Mouse (Mus musculus): Measurements from ENCODE around the gene Dhodh. TPM values are rescaled to one million over a fixed set of nuclear protein-coding genes. Genes with fewer than 3 reads are reported as not detected.
A peak's percentile ranks its signal among the peaks of the same experiment; 100 is the strongest.

The Dhodh gene
- total RNA-seq (2022) = 10 to 100 TPM; 21.3 to 36.2 (median 25.7) TPM

DNA sequence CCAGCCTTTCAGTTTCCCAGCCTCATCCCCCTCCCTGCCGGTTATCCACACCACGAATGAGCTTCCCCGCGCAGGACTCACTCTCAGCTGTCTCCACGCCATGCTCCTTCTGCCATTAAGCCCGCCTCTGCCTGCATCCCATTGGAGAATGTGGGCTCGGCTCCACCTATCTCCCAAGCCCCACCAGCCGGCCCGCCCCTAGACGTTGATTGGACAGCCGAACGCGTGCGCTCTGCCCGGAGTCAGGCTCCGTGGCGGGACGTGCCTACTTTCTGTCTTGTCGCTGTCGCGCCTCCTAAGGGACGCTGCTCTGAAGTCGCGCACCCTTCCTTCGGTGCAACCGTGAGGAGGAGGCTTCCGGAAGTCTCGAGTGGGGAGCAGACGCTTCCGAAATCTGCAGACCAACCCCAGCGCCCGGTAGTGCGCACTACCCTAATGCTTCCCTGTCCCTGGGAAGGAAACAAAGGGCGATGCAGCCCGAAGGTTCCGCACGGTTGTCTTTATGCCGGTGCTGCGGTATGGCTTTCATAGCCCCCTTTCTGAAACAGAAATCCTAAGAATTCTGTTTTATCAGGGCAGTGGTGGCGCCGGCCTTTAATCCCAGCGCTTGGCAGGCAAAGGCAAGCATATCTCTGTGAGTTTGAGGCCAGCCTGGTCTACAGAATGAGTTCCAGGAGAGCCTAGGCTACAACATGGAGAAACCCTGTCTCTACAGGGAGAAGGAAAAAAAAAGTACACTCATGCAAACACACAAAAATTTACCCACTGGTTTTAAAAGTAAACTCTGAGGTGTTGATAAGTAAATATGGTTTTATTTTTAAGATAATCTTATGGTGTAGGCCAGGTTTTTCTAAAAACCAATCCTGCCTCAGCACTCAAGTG, at the start of gene Dhodh:
Gene Dhodh (minus strand): TSS at position 403 of the 882 bp plus-strand sequence.
- peak; percentile 96 for DNase-seq

DNA sequence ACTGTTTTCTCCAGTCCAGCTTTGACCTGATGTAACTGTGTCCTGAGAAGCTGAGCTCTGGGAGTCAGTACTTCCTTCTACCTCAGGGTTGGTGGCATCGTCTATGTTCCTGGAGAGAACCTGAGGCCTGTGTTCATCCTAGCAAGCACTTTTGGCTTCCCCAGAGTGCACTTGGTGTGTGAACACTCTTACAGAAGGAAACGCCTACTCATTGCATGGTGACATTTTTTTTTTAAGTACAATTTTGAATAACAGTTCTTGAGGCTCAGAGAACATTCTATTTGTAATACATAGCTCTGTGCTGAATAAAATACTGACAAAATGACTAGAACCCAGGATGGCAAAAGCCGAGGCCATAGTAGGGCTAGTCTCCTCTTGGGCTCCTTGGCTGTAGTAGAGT, 48.4 kb upstream of the Dhodh start:
- no peak for DNase-seq

DNA sequence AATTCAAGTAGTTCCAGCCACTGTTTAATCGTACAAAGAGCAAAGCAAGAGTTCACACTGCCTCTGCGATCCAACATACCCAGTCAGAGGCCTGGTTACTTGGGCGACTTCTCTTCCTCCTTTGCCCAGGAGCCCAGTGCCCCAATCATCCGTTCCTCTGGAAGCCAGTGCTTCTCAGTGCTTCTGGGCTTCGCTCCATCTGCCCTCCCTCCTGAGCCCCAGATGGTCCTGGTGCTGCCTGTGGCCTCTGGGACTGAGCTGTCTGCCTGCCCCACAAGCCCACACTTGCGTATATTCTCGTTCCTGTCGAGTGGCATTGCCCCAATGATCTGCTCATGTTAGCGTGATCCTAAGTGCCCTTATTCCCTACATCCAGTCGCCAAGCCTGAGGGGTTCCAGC, 42.3 kb upstream of the Dhodh start:
- no peak for DNase-seq

DNA sequence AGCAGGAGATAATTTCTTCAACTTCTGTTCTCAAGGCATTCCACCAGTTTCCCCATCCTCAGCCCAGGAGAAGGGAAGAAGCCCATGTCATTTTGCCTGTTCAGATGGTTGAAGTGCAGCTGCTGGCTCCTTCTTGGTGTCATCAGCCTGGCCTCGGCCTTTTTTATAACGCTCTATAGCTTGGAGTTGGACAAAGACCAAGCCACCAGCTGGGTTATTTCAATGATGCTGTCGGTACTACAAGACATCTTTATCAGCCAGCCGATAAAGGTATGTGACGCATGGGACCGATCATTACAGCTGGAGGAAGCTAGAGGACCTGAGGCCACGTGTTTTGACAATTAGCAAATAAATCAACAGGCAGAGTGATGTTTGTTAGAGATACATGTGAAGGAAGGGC, 40.0 kb upstream of the Dhodh start:
- DNase-seq = no peak

DNA sequence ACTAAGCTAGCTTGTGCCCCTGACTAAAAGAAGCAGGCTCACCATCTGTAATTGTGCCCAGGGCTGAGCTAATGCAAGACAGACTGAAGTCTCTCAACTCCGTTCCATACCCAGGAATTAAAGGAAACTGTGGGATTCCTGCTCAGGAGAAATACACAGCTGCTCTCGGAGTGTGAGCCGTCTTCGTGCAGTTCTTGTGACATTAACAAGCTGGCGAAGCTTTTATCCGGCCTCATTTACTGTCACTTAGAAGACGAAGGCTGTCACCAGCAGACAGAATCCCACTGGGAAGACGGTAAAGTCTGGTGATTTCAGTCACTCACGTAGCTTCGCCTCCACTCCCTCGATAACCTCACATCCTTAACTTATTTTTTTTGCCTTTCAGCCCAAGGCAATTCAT, 38.9 kb upstream of the Dhodh start:
- DNase-seq = no peak

DNA sequence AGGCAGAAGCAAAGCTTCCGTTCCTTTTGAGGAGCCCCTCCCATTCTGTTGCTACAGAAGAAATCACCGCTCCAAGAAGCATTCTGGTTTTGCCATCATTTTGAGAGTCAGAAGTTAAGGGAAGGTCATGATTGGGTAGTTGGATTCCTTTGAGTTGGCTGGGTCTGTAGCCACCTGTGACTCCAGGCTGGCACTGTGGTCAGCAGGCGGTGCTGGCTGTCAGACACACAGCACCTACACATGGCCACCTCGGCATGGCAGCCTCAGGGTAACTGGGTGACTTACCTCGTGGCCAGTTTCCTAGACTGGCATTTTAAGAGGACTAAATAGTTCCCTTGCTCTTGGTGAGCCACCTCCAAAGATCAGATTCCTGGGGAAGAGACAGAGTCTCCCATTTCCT, 32.8 kb upstream of the Dhodh start:
- no peak for DNase-seq

DNA sequence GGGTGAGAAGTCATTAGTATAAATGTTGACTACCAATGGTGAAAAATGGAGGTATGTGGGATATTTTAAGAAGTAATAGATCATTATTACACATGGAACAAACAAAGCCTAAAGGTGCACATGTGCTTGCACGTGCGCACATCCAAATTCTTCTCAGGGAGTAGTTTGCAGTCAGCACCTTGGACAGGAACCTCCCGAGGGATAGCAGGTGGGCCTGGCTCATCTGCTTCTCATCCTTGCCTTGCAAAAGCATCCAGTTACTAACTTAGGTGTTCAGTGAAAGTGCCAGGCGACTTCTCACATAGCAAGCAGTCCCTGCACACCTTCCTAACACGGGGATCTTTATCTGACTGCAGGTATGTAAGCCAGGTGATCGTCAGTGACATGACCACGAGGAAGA, 31.9 kb upstream of the Dhodh start:
- DNase-seq = no peak

DNA sequence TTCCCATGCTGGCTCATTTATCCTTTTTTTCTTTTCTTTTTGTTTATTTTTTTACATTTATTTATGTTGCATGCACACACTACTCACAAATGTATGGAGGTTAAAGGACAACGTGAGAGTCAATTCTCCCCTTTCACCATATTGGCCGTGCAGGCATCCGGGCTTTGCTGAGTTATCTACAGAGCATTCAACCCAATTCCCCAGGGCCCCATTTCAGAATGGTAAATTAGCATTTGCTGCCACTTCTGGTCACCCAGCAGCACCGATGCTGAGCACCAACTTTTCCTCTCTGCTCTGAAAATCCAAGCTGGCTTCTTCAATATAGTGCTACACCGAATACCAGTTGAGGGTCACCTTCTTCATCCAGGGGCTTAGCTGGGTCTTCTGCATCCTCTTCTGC, 30.4 kb upstream of the Dhodh start:
- no peak for DNase-seq

DNA sequence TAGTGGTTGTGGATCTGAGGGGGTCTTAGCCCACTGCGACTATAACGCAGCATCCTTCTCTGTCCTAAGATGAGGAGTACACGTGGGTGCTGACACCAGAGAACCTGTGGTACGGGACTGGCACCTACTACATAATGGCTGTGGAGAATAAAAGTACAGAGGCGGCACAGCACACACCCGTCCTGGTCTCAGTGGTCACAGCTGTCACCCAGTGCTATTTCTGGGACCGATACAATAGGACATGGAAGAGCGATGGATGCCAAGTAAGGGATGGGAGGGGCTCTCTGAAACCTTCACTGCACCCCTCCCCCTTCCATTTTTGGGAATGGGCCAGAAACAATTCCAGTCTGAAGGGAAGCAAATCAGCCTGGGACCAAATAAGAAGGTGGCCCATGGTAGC, 26.7 kb upstream of the Dhodh start:
- DNase-seq = no peak

DNA sequence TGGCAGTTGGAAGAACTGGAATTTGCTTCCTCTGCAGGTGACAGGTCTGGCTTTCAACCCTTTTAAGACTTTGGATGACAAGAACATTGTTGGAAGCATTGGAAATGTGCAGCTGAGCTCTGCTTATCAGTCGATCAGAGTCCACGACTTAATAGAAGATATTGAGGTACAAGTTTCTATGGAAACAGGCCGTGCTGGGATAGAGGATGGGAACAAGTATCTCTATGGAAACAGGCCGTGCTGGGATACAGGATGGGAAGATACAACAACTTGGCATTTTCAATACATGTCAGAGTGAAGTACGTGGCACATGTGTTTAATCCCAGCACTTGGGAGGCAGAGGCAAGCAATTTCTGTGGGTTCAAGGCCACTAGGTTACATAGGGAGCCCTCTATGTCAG, 24.0 kb upstream of the Dhodh start:
- DNase-seq = no peak

DNA sequence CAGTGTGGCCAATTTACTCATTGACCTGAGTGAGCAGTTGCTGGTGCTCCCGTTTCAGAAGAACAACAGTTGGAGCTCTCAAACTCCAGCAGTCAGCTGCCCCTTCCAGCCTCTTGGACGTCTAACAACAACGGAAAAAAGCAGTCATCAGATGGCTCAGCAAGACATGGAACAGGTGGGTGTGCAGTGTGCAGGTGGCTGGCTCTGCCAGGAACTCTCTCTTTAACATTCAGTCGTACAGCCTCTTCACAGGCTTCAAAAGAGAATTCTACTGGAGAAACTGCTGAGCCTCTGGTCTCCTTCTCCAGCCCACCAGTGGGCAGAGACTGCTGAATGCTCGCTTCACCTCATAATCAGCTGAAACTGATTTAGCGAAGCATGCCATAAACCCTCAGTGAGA, 20.2 kb upstream of the Dhodh start:
- no peak for DNase-seq

DNA sequence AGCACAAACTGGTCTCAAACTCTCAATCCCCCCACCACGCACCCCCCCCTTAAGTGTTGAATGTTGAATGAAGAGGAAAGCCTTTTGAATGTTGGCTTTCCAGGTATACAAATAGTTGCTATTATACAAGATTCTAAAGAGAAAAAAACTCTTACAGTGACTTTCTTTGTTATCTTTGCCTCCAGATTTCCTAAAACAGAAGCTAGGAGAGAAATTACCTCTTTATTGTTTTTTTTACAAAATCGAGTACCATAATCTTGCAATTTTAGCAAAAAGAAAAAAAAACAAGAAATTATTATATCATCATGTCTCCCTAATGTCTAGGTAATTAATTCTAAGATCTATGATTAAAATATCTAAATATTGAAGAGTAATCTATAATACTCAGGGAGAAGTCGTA, 7.1 kb upstream of the Dhodh start:
- DNase-seq = no peak

DNA sequence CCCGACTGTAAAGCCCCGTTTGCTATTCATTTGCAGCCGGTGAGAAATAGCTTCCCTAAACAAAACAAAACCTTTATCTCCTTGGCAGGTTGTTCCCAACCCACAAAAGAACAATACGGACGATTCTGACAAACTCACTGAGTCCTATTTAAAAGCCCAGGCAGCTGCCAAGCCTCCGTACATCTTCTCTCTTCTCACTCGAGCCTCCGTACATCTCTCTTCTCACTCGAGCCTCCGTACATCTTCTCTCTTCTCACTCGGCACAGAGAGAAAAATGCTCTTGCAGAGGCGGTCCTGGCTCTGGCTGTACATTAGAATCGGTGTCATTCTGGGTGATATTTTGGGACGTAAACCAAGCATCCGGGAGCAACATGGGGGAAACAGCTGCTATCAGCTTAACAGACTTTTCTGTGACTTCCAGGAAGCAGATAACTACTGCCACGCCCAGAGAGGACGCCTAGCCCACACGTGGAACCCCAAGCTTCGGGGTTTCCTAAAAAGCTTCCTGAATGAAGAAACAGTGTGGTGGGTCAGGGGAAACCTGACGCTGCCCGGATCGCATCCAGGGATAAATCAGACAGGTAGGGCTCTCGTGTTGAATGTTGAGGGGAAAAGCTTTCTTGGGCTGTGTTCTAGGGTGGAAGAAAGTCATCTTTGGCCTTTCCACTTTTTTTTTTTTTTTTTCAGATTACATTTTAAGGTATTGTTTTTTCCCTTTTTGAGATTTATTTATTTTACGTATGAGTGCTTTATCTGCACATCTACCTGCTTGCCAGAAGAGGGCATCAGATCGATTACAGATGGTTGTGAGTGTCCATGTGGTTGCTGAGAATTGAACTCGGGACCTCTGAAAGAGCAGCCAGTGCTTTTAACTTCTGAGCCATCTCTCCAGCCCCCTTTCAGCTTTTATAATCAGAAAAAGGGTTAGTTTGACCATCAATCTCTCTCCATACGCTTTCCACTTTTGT, 6.1 kb upstream of the Dhodh start, which contains the start of gene Pkd1l3:
Gene Pkd1l3 (plus strand): TSS at position 275 of the 968 bp plus-strand sequence.
- no peak for DNase-seq

DNA sequence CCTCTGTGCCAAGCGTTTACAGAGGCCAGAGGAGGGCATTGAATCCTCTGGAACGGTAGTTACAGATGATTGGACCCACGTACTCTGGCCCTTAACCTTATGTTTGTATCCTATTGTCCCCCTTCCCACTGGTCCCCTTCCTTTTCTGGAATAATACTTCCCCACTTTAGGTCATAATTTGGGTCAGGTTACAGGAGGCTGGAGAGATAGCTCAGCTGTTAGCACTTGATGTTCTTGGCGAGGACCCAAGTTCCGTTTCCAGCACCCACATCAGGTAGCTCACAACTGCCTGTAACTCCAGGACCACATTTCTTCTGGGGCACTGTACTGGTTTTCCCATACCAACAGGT, 655 bp upstream of the Dhodh start:
- DNase-seq = no peak

DNA sequence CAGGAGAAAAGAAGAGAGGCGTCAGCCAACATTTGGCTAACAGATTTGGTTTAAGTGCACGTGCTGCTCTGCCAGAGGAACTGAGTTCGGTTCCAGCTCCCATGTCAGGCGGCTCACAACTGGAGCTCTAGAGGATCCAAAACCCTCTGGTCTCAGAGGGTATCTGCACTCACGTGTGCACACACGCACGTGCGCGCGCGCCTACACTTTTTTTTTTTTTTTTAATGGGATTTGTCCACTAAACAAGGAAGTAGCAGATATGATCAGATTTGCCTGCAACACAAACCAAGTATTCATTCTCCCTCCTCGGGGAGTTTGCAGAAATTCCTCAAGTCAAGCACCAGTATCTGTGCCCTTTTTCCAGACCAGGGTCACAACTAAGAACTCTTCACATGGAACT, 823 bp downstream of the Dhodh start:
- DNase-seq = no peak

DNA sequence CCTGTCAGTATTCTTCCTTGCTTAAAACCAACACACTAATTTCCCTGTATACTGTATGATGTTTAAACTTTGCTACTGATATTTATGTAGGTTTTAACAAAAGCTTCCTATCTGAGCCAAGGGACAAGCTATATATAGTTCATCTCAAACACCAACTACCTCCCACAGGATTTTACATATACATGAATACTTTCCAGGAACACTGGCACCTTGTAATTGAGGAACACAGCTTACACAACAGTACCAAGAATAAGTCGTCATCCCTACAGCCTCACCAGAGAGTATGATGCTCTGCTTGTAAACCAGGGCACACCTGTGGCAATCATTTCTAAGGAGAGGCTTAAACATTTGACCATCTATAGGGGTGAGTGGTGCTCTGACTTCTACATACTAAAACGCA, 1.7 kb downstream of the Dhodh start:
- DNase-seq = no peak

DNA sequence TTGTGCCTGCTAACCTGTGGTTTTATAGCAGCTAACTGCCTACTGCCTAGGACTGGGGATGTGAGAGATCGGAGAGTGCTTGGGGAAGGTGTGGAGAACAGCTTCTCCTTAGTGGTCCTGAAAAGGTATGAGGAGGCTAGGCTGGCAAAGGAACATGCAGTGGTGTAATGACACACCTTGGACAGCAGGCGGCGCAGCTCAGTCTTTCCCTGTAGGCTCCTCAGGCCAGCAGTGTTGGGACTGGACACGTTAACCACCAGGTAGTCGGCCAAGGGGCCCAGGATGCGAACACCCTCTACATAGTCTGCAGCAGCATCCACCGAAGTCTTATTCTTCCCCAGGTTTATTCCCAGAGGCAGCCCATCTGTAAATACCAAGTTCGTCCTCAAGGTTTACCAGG, 12.6 kb downstream of the Dhodh start:
- DNase-seq = no peak

DNA sequence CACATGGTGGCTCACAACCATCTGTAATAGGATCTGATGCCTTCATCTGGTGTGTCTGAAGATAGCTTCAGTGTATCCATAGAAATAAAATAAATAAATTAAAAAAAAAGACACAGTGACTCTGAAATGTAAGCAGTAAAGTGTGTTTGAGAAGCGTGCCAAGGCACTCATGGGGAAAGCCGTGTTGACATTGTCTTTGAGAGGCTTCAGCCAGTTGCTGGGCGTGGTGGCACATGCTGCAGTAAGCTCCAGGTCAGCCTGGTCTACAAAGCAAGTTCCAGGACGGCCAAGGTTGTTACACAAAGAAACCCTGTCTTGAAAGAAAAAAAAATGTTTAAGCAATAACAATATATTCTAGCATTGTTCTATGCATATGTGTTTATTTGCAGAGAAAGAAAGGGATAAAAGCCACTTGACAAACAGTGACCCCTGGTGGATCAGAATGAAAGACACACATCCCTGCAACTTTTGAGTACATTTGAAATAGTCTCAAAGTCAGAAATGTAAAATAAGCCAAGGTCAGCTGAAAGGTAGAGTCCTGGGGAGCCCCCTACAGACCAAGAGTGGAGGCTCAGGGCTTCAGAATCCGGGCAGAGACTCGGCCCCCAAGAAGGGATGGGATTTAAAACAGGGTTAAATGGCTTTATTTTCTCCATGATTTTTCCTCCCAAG, 15.2 kb downstream of the Dhodh start:
- no peak for DNase-seq

DNA sequence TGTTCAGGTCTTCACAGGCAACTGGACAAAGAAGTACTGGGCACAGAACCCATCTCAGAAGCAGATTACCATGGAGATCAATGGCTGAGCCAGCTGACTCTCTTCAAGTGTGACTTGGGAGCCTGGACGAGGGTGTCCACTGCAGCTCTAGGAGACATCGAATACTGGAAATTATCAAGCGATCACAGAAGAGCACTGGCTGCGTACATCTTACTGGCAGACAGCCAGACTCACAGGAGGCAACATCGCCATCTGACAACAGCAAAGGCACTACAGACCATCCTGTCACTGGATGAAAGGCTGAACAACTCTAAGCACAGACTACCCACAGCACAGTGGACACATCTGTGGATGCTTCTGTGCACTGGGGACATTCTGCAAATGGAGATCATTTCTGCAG, 16.3 kb downstream of the Dhodh start:
- no peak for DNase-seq

DNA sequence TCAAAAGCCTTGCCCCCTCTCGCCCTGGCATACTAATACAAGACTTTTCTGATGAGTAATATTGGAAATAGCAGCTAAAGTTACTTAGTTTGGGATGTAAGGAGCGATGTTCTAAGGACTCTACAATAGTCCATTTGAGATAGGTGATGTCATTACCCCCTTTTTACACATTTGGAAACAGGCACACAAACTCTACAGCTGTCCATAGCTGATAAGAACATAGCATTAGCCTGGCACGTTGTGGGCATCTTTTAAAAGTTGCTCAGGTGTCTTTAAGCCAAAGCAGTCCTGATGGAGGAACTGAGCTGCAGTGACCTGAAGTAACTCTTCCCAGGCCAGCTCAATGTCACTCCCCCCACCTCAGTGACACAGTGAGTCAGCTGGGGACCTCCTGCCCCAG, 17.1 kb downstream of the Dhodh start:
- DNase-seq = no peak

DNA sequence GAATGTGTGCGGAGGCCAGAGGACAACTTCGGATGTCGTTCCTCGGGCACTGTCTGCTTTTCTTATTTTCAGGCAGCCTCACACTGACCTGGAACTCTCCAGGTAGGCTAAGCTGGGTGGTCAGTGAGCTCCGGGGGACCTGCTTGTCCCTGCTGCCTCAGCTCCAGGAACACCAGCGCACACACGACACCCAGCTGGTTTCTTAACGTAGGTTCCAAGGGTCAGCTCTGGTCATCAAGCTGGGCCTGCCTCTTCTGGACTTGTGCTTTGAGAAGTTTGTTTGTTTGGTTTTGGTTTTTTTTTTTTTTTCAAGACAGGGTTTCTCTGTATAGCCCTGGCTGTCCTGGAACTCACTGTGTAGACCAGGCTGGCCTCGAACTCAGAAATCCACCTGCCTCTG, 17.6 kb downstream of the Dhodh start:
- no peak for DNase-seq

DNA sequence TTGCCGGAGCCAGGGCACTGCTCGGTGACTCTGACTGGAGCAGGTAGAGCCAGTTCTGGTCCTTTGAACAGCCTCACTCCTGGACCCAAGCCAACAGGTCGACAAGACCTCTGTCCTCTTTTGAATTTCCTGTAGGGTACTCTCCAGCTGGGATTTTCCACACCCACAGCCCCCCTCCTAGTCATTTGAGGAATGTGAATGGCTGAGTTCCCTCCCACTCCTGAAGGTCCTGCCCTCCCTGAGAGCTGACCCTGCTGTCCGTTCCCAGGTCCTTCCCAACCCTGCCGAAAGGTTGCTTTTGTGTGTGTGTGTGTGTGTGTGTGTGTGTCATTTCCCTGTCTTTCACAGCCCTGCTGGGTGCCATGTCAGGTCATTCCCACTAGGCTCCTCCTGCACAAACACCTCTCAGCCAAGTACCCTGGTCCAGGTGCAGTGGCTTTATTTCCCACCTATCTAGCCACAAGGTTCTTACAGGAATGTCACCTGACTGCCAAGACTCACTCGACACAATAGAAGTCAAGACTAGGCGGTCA, 21.4 kb downstream of the Dhodh start:
- no peak for DNase-seq

DNA sequence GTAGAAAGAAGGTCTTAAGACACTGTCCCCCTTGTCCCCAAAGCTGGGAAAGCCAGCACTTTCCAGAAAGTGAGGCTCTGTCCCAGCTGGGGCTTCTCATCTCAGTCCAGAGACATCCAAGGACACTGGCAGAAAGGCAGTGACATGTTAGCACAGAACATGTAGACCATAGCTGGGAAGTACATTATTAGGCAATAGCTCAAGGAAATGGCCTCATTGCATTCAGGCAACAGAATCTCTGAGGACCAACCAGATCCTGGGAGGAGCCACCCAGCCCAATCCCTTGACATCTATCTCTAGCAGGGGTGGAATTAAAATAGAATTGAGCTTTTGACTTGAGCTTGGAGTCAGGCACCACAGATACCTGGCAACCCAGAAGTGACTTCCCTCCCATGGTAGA, 22.8 kb downstream of the Dhodh start:
- no peak for DNase-seq
